Mouse (Mus musculus) hindbrain, embryonic 15.5 days (tissue): ENCODE data around the gene Cmc2. TPM values are rescaled to one million over a fixed set of nuclear protein-coding genes. Genes with fewer than 3 reads are reported as not detected.
A peak's percentile ranks its signal among the peaks of the same experiment; 100 is the strongest.

ENCODE experiments used
- ATAC-seq: fragments of 200-750 bp; cut with Nextera tagmentation; 2 replicates; pipeline ENCODE4 v1.8.0; 2017; ENCODE audit warnings: low read depth, moderate number of reproducible peaks, moderate TSS enrichment; ENCODE audit not compliant: low FRiP score
- H3K27ac ChIP-seq: fragments of 300-500 bp; sonication (generic); replicated peaks from 2 replicates; pipeline ENCODE4 v1.5.1; 2015; ENCODE audit warnings: mild to moderate bottlenecking, inconsistent platforms
- H3K27me3 ChIP-seq: fragments of 300-500 bp; sonication (generic); 2 replicates; pipeline ENCODE4 v1.6.1; 2015; ENCODE audit warnings: control low read depth, inconsistent platforms
- H3K36me3 ChIP-seq: fragments of 300-500 bp; sonication (generic); 2 replicates; pipeline ENCODE4 v1.6.1; 2015; ENCODE audit warnings: control low read depth, inconsistent platforms
- H3K4me1 ChIP-seq: fragments of 300-500 bp; sonication (generic); replicated peaks from 2 replicates; pipeline ENCODE4 v1.6.1; 2015; ENCODE audit warnings: control low read depth, inconsistent platforms
- H3K4me2 ChIP-seq: fragments of 300-500 bp; sonication (generic); 2 replicates; pipeline ENCODE4 v1.6.1; 2015; ENCODE audit warnings: moderate library complexity, mild to moderate bottlenecking, inconsistent platforms
- H3K4me3 ChIP-seq: fragments of 300-500 bp; sonication (generic); 2 replicates; pipeline ENCODE4 v1.5.1; 2015; ENCODE audit warnings: mild to moderate bottlenecking, inconsistent platforms
- H3K9ac ChIP-seq: fragments of 300-500 bp; sonication (generic); 2 replicates; pipeline ENCODE4 v1.6.1; 2015; ENCODE audit warnings: inconsistent platforms
- H3K9me3 ChIP-seq: fragments of 300-500 bp; sonication (generic); 2 replicates; pipeline ENCODE4 v1.6.1; 2016; ENCODE audit warnings: control low read depth, inconsistent platforms
- WGBS: fragments of 180-500 bp; shearing (Covaris S2); methylation state at CpG from one replicate; pipeline ENCODE4 v1.1.7; 2015; 5-methylcytosine and 5-hydroxymethylcytosine counted together
- polyA plus RNA-seq: library from polyadenylated mRNA; unstranded; fragments of >200 nt; fragmentation: Nextera tagmentation; extraction: Ambion mirVana; gene quantifications from 2 replicates; pipeline ENCODE4 v1.2.1, GENCODE M21; 2015

The Cmc2 gene
- polyA plus RNA-seq, 1 experiment from 2014 or later, result 28.3 TPM

DNA sequence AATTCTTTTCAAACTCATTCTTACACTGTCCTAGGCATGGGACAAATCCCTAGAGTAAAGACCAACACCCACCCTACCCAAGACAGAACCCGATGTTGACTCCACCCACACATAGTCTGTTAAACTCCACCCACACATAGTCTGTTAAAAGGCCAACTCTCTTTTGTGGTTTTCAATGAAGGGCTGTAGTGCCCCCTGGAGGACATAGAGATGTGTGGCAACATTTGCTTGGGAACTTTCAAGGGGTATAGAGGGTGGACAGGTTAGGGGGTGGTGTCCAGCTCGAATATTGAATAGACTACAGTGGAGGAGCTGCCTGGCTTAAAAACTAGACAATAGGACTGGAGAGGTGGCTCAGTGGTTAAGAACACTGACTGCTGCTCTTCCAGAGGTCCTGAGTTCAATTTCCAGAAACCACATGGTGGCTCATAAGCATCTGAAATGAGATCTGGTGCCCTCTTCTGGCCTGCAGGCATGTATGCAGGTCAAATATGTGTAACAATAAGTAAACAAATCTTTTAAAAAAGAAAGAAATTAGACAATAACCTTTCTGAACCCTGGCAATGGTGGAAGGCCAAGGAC is 48.4 kb downstream of the Cmc2 start:
- H3K36me3 ChIP-seq, result no peaks in the 10 kb centered on the region
- H3K4me3 ChIP-seq, result no peak overlapping the region
- no peak overlapping the region for H3K27ac ChIP-seq
- H3K4me1 ChIP-seq, result no peaks in the 10 kb centered on the region
- ATAC-seq, result no peak
- no peaks in the 10 kb centered on the region for H3K9me3 ChIP-seq
- no peaks in the 10 kb centered on the region for H3K27me3 ChIP-seq
- WGBS, result 75% methylated on average over 2 of the region's 2 CpGs
- H3K9ac ChIP-seq, result no peak overlapping the region
- H3K4me2 ChIP-seq, result no peak overlapping the region

DNA sequence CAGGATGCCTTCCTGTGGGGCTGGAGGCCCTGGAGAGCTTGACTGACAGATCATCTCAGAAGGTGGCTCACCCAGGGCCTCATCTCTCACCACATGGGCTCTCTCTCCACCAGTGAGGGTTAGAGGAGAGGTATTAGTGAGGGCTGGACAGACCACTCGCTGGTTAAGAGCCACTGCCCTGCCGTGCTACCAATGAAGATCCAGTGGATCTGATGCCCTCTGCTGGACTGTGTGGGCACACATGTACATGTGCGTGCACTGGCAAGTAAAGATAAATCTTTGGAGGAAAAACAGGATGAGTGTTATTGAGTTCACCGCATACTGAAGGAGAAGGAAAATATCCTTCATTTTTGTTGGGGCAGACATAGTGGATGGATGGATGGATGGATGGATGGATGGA is 52.6 kb downstream of the Cmc2 start:
- 0 out of 2 replicates have a peak, but pooled peaks cover 5% of the 10 kb centered on the region for H3K27me3 ChIP-seq
- no peaks in the 10 kb centered on the region for H3K36me3 ChIP-seq
- no peak overlapping the region for H3K4me2 ChIP-seq
- WGBS, result 43% methylated on average over 4 of the region's 4 CpGs
- no peaks in the 10 kb centered on the region for H3K4me1 ChIP-seq
- no peak overlapping the region for H3K9ac ChIP-seq
- ATAC-seq, result no peak
- no peak overlapping the region for H3K27ac ChIP-seq
- H3K4me3 ChIP-seq, result no peak overlapping the region
- H3K9me3 ChIP-seq, result no peaks in the 10 kb centered on the region

DNA sequence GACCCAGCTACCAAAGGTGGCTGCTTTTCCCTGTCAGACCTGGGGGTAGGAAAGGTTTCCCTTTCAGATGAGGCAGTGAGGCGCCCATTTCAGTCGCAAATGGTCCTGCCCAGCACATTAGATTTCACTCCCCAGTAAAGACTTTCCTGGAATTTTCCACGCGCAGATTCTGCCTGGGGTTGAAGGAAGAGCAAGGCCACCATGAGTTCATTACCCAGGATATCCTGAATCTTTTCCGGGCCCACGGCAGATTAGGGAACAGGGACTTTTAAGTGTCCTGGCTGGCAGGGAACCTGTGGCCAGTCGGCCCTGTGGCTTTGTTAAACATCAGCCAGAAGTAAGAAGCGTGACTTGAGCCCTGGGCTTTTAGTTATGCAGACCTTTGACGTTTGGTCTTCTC is 53.9 kb downstream of the Cmc2 start:
- H3K4me2 ChIP-seq, result no peak overlapping the region
- no peaks in the 10 kb centered on the region for H3K36me3 ChIP-seq
- H3K4me3 ChIP-seq, result no peak overlapping the region
- H3K27ac ChIP-seq, result no peak overlapping the region
- H3K27me3 ChIP-seq, result peaks cover 6% of the 10 kb centered on the region; the same call in 1 of the 2 replicates
- 69% methylated on average over 9 of the region's 9 CpGs for WGBS
- no peak for ATAC-seq
- H3K4me1 ChIP-seq, result peaks cover 6% of the 10 kb centered on the region
- no peak overlapping the region for H3K9ac ChIP-seq
- H3K9me3 ChIP-seq, result no peaks in the 10 kb centered on the region

DNA sequence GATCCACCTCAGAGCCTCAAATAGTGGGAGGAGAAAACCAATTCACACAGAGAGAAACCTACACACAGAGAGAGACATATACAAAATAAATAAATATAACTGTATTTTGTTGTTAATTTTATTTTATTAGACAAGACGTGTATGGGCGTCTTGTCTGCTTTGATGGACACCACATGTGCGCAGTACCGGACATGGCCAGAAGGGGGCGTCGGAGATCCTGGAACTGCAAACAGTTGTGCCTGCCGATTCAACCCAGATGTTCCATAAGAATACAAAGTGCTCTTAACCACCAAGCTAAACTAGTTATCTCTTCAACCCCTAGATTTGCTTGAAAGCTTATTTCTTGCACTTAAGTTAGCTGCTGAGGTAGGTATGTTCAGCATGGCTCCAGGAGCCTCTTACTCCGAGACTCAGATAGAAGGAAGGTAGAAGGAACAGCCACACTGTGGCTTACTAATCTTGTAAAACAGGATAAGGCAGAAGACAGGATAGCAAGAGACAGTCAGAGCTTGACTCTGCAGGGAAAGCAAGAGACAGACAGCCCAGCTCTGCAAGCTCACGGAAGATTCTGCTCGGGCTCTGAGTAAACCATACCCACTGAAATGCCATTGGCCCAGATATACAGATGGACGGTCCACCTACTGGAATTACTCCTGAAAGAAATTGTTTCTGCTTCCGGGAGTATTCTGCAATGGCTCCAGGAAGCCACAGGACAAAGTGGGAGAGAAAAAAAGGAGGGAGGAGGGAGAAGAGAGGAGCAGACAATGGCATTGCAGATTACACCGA is 54.9 kb downstream of the Cmc2 start:
- Histone ChIP-seq H3K36me3 (no peaks in the 10 kb centered on the region), H3K27me3 (peaks cover 10% of the 10 kb centered on the region; the same call in 1 of the 2 replicates), H3K4me1 (peaks cover 6% of the 10 kb centered on the region), H3K9me3 (no peaks in the 10 kb centered on the region), H3K9ac (no peak overlapping the region), H3K4me2 (no peak overlapping the region), H3K4me3 (no peak overlapping the region), H3K27ac (no peak overlapping the region)
- 71% methylated on average over 13 of the region's 13 CpGs for WGBS
- no peak for ATAC-seq

DNA sequence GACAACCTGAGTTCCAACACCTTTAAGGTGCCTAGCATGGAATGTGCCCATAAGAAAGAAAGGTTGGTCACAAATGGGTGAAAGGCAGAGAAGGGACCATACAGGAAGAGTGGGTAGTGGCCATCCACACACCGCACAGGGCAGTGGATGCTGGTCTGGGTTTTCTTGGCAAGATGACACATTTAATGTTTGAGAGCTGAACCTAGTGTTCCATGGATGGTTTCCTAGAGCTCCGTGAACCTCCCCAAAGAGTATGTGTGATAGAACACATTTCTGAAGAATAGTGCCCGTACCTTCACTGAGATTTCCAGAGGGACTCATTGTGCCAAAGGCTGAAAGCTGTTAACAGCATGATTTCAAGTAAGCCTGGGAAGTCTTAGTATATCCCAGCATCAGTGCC is 56.7 kb downstream of the Cmc2 start:
- ATAC-seq, result no peak
- Histone ChIP-seq H3K4me2 (no peak overlapping the region), H3K4me3 (no peak overlapping the region), H3K27me3 (peaks cover 10% of the 10 kb centered on the region; the same call in 1 of the 2 replicates), H3K9me3 (no peaks in the 10 kb centered on the region), H3K27ac (no peak overlapping the region), H3K36me3 (no peaks in the 10 kb centered on the region), H3K4me1 (peaks cover 6% of the 10 kb centered on the region), H3K9ac (no peak overlapping the region)
- WGBS, result 79% methylated on average over 3 of the region's 3 CpGs

DNA sequence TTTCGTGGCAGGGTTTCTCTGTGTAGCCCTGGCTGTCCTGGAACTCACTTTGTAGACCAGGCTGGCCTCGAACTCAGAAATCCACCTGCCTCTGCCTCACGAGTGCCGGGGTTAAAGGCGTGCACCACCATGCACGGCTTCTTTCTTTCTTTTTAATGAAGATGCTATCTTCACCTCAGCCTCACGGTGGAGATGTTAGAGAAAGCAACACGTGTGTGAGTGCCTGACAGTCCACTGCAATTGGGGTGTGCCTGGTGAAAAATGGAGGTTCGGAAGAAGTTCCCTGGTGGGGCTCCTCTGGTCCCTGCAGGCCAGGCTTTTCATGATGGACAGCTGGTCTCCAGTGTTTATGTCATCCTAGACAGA is 57.2 kb downstream of the Cmc2 start:
- peaks cover 10% of the 10 kb centered on the region; the same call in 1 of the 2 replicates for H3K27me3 ChIP-seq
- H3K4me3 ChIP-seq, result no peak overlapping the region
- no peak for ATAC-seq
- H3K27ac ChIP-seq, result no peak overlapping the region
- no peak overlapping the region for H3K4me2 ChIP-seq
- H3K9me3 ChIP-seq, result no peaks in the 10 kb centered on the region
- 61% methylated on average over 9 of the region's 9 CpGs for WGBS
- H3K36me3 ChIP-seq, result no peaks in the 10 kb centered on the region
- H3K4me1 ChIP-seq, result peaks cover 6% of the 10 kb centered on the region
- no peak overlapping the region for H3K9ac ChIP-seq

DNA sequence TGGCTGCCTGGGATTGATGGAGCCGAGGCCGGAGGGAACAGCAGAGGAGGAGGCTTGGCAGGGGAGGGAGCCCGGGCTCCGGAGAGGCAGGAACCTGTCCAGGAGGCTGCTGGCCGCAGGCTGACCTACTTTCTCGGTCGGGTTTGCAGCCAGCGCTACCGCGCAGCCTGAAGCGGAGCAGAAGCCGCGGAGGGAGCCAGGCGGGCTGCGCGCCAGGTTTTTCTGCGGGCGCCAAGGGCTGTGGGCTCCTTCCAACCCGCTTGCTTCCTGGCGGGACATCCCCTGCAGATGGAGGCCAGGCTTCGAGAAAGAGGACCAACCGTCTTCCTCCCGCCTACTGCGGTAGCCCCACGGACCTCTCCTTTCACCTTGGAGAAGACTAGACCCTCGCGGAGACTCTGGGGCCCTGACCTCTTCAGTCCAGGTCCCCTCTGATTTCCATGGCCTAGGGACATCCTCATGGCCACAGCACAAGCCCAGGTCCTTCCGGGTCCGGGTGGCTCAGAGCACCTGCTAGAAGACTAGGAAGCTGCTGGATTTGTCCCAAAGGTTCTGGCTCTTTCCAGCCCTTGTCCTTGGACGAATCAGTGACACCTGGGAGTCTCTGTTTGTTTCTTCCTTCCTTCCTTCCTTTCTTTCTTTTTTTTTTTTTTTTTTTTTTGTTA is 57.8 kb downstream of the Cmc2 start:
- H3K9ac ChIP-seq, result peak overlapping the region; percentile 30; the same call in 1 of the 2 replicates
- peak; percentile 79 for ATAC-seq
- H3K27me3 ChIP-seq, result peaks cover 10% of the 10 kb centered on the region; the same call in 1 of the 2 replicates
- no peaks in the 10 kb centered on the region for H3K9me3 ChIP-seq
- no peak overlapping the region for H3K27ac ChIP-seq
- H3K4me2 ChIP-seq, result peak overlapping the region; percentile 64
- peak overlapping the region; percentile 29 for H3K4me3 ChIP-seq
- H3K36me3 ChIP-seq, result no peaks in the 10 kb centered on the region
- peaks cover 6% of the 10 kb centered on the region for H3K4me1 ChIP-seq
- whole genome bisulfite sequencing, result 4% methylated on average over 30 of the region's 30 CpGs

DNA sequence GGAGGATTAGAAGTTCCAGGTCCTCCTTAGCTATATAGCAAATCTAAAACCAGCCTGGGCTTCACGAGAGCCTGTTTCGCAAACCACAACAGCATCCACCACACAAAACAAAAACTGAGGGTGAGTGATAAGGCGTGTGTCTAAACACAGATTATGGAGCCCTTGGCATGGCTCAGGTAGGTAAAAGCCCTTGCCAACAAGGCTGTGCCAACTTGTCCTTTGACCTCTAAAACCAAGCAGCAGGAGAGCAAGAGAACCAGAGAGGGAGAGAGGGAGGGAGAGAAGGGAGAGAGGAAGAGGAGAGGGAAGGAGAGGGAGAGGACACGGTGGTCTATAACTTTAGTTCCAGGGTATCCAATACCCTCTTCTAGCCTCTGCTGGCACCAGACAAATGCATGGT is 59.1 kb downstream of the Cmc2 start:
- Histone ChIP-seq H3K4me2 (no peak overlapping the region), H3K27me3 (peaks cover 10% of the 10 kb centered on the region; the same call in 1 of the 2 replicates), H3K9me3 (no peaks in the 10 kb centered on the region), H3K27ac (no peak overlapping the region), H3K36me3 (no peaks in the 10 kb centered on the region), H3K4me3 (no peak overlapping the region), H3K9ac (no peak overlapping the region), H3K4me1 (peaks cover 6% of the 10 kb centered on the region)
- no peak for ATAC-seq
- WGBS, result 94% methylated on average over 4 of the region's 4 CpGs

DNA sequence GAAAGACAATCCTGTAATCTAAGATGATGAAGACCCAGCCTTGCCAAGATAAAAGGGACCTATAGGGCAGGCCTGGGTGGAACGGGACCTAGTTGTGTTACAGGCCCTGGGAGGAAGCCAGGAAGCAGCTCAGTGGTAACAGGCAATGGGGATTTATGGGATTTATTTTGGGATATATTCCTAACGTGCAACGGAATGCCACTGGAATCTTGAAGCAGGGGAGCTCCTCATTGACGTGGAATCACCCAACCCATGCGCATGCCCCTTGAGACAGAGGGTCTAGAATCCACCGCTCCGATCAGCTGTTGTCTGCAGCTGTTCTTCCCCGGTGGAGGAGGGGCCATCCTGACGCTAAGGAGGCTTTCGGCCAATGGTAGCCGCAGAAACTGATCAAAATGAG is 69.2 kb downstream of the Cmc2 start:
- Histone ChIP-seq H3K4me1 (no peaks in the 10 kb centered on the region), H3K9me3 (no peaks in the 10 kb centered on the region)
- WGBS, result 77% methylated on average over 11 of the region's 11 CpGs

DNA sequence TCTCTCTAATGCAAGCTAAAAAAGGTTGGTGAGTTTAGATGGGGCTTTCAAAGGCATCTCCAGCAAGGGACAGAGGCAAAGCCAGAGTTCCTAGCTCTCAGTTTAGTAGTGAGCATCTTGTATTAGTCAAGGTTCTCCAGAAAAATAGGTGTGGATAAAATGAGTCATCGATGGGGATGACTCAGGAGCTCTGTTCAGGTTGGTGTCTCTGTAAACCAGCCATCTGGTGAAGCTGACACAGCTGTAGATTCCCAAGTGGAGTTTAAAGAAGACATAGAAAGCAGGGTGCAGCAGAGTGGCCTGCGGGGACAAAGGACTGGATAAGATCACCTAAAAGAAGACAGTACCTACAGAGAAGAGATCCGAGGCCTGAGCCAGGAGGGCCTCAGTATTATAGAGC is 73.2 kb downstream of the Cmc2 start:
- H3K4me2 ChIP-seq, result no peak overlapping the region
- 80% methylated on average over 3 of the region's 3 CpGs for WGBS
- H3K27ac ChIP-seq, result no peak overlapping the region

More for the DNA sequence above, 69.2 kb downstream of the Cmc2 start:
- H3K4me3 ChIP-seq, result no peak overlapping the region
- H3K4me2 ChIP-seq, result no peak overlapping the region
- ATAC-seq, result no peak
- no peaks in the 10 kb centered on the region for H3K36me3 ChIP-seq
- no peak overlapping the region for H3K9ac ChIP-seq
- no peaks in the 10 kb centered on the region for H3K27me3 ChIP-seq
- no peak overlapping the region for H3K27ac ChIP-seq

DNA sequence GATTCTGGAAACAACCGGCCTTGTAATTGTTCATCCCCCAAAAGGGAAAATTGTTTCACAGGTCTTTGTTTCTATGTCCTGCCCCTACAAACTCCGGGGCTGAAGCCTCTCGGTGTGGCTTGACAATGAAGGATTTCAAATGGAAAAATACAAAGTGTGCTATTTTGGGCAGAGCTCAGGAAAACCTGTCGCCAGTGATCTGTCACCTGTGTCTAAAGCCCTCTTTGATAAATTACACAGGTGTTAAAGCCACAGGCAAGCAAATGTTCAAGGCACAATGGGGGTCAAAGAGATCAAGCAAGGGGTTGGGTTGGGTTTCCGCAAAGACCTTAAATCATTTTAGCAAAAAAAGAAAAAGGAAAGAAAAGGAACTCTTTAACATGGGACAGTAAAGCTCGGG is 78.6 kb downstream of the Cmc2 start:
- no peak overlapping the region for H3K4me2 ChIP-seq
- H3K4me1 ChIP-seq, result 0 out of 2 replicates have a peak, but pooled peaks cover 3% of the 10 kb centered on the region
- H3K4me3 ChIP-seq, result no peak overlapping the region
- no peaks in the 10 kb centered on the region for H3K27me3 ChIP-seq
- 80% methylated on average over 6 of the region's 6 CpGs for WGBS
- H3K36me3 ChIP-seq, result no peaks in the 10 kb centered on the region
- no peaks in the 10 kb centered on the region for H3K9me3 ChIP-seq
- no peak overlapping the region for H3K9ac ChIP-seq
- no peak for ATAC-seq
- H3K27ac ChIP-seq, result no peak overlapping the region

More for the DNA sequence above, 73.2 kb downstream of the Cmc2 start:
- Histone ChIP-seq H3K9ac (no peak overlapping the region), H3K4me1 (no peaks in the 10 kb centered on the region), H3K27me3 (no peaks in the 10 kb centered on the region), H3K9me3 (no peaks in the 10 kb centered on the region), H3K4me3 (no peak overlapping the region), H3K36me3 (no peaks in the 10 kb centered on the region)
- no peak for ATAC-seq
